Mouse (Mus musculus) small intestine, adult 2 months (tissue): Measurements from ENCODE around the gene Cep290. TPM values are rescaled to one million over a fixed set of nuclear protein-coding genes. Genes with fewer than 3 reads are reported as not detected.
"Not testable (repeated sequence)": the region's sequence is repeated elsewhere in the genome, so short reads cannot be mapped to it uniquely, and the experiment has no call there.

Experiments
- H3K27ac ChIP-seq: fragments of 200-500 bp; 2 replicates; pipeline ENCODE4 v1.5.1; 2012; ENCODE audit warnings: low read depth, low read length, control low read depth, inconsistent platforms; ENCODE audit not compliant: insufficient read depth
- H3K27me3 ChIP-seq: fragments of 200-500 bp; 2 replicates; pipeline ENCODE4 v1.6.1; 2012; ENCODE audit warnings: mild to moderate bottlenecking, moderate library complexity, low read length, inconsistent platforms; ENCODE audit not compliant: control insufficient read depth, insufficient read depth
- H3K36me3 ChIP-seq: fragments of 200-500 bp; 2 replicates; pipeline ENCODE4 v1.6.1; 2012; ENCODE audit warnings: mild to moderate bottlenecking, low read length, control low read depth, inconsistent platforms; ENCODE audit not compliant: control insufficient read depth, insufficient read depth
- H3K4me1 ChIP-seq: fragments of 200-500 bp; 2 replicates; pipeline ENCODE4 v1.6.1; 2012; ENCODE audit warnings: low read length, inconsistent platforms, mixed read lengths; ENCODE audit not compliant: control insufficient read depth, insufficient read depth, insufficient read length
- H3K4me3 ChIP-seq: fragments of 200-500 bp; 2 replicates; pipeline ENCODE4 v1.5.1; 2012; ENCODE audit warnings: low read depth, mild to moderate bottlenecking, control low read depth, inconsistent platforms, low read length, moderate library complexity
- CTCF ChIP-seq: fragments of 200-500 bp; IDR thresholded peaks from 2 replicates; pipeline ENCODE4 v1.5.1; 2012; ENCODE audit warnings: low read depth, mild to moderate bottlenecking, control low read depth, inconsistent platforms, low read length, moderate library complexity, mixed read lengths; ENCODE audit not compliant: insufficient replicate concordance, insufficient read length; ENCODE audit errors: extremely low read depth
- POLR2A ChIP-seq: fragments of 200-500 bp; IDR thresholded peaks from 2 replicates; pipeline ENCODE4 v1.6.1; 2012; ENCODE audit warnings: low read depth, mild to moderate bottlenecking, control low read depth, inconsistent platforms, low read length, moderate library complexity
- WGBS: fragments of 180-500 bp; shearing (Covaris S2); methylation state at CpG from one replicate; pipeline ENCODE4 v1.1.7; 2018; 5-methylcytosine and 5-hydroxymethylcytosine counted together
- polyA plus RNA-seq: library from polyadenylated mRNA; depleted of rRNA; stranded (reverse); fragments of >200 nt; gene quantifications from 2 replicates; pipeline ENCODE4 v1.2.3, GENCODE M21; 2012

The Cep290 gene
- polyA plus RNA-seq, 1 experiment: not detected

- 82% methylated on average over 1 of the region's 1 CpGs for WGBS
- Histone ChIP-seq H3K4me1 (no peaks in the 10 kb centered on the region), H3K36me3 (peaks cover 7% of the 10 kb centered on the region), H3K27me3 (no peaks in the 10 kb centered on the region), H3K27ac (no peak overlapping the region), H3K4me3 (no peak overlapping the region)
- TF ChIP-seq CTCF (no peak), POLR2A (no peak)
Measured at GRCm38 (mm10) chr10:100508170-100508569, 20.8 kb downstream of the Cep290 start.

- peaks cover 4% of the 10 kb centered on the region; the same call in 1 of the 2 replicates for H3K36me3 ChIP-seq
- TF ChIP-seq POLR2A (no peak), CTCF (no peak)
- WGBS: 78% methylated on average over 4 of the region's 4 CpGs
Measured at GRCm38 (mm10) chr10:100521617-100522016, 34.3 kb downstream of the Cep290 start.

GRCm38 (mm10) chr10:100522330-100522729 is 35.0 kb downstream of the Cep290 start:
- TF ChIP-seq POLR2A (no peak), CTCF (no peak)
- Histone ChIP-seq H3K36me3 (peaks cover 4% of the 10 kb centered on the region; the same call in 1 of the 2 replicates), H3K4me3 (no peak overlapping the region), H3K27me3 (no peaks in the 10 kb centered on the region), H3K4me1 (no peaks in the 10 kb centered on the region), H3K27ac (no peak overlapping the region)
- 76% methylated on average over 9 of the region's 9 CpGs for WGBS

More at GRCm38 (mm10) chr10:100521617-100522016, 34.3 kb downstream of the Cep290 start:
- Histone ChIP-seq H3K27me3 (no peaks in the 10 kb centered on the region), H3K4me1 (no peaks in the 10 kb centered on the region), H3K4me3 (no peak overlapping the region), H3K27ac (no peak overlapping the region)

- no peak for TF ChIP-seq POLR2A
- TF ChIP-seq CTCF: no peak
- H3K4me3 ChIP-seq: no peak overlapping the region
- H3K27me3 ChIP-seq: no peaks in the 10 kb centered on the region
- H3K4me1 ChIP-seq: no peaks in the 10 kb centered on the region
- H3K27ac ChIP-seq: no peak overlapping the region
- WGBS: 90% methylated on average over 9 of the region's 9 CpGs
- peaks cover 3% of the 10 kb centered on the region; the same call in 1 of the 2 replicates for H3K36me3 ChIP-seq
Measured at GRCm38 (mm10) chr10:100524499-100525390, 37.4 kb downstream of the Cep290 start.

- Histone ChIP-seq H3K36me3 (peaks cover 2% of the 10 kb centered on the region), H3K4me3 (no peak overlapping the region), H3K27me3 (no peaks in the 10 kb centered on the region), H3K4me1 (no peaks in the 10 kb centered on the region), H3K27ac (no peak overlapping the region)
- 94% methylated on average over 3 of the region's 3 CpGs for whole genome bisulfite sequencing
- no peak for TF ChIP-seq CTCF
- no peak for TF ChIP-seq POLR2A
Measured at GRCm38 (mm10) chr10:100556566-100557175, 69.3 kb downstream of the Cep290 start.

- not testable (repeated sequence) for H3K36me3 ChIP-seq, H3K4me3 ChIP-seq, H3K27ac ChIP-seq, H3K27me3 ChIP-seq, H3K4me1 ChIP-seq
- WGBS: 92% methylated on average over 3 of the region's 3 CpGs
Measured at GRCm38 (mm10) chr10:100560194-100560883, 73.0 kb downstream of the Cep290 start.

GRCm38 (mm10) chr10:100564112-100564511 is 76.8 kb downstream of the Cep290 start:
- no peak for TF ChIP-seq POLR2A
- TF ChIP-seq CTCF: no peak
- Histone ChIP-seq H3K4me1 (no peaks in the 10 kb centered on the region), H3K4me3 (no peak overlapping the region), H3K36me3 (peaks cover 7% of the 10 kb centered on the region; the same call in 1 of the 2 replicates), H3K27ac (no peak overlapping the region), H3K27me3 (no peaks in the 10 kb centered on the region)
- WGBS: 75% methylated on average over 3 of the region's 3 CpGs
